Mouse (Mus musculus) ES-Bruce4 (cell line): ENCODE results near the gene Fndc10.

Source experiments
- CTCF ChIP-seq: IDR thresholded peaks from one replicate; pipeline ENCODE4 v1.8.1; 2011; ENCODE audit warnings: low read depth, low read length
- EP300 ChIP-seq: IDR thresholded peaks from 2 replicates; pipeline ENCODE4 v1.6.1; 2011; ENCODE audit warnings: low read depth, low read length; ENCODE audit not compliant: insufficient read depth

DNA sequence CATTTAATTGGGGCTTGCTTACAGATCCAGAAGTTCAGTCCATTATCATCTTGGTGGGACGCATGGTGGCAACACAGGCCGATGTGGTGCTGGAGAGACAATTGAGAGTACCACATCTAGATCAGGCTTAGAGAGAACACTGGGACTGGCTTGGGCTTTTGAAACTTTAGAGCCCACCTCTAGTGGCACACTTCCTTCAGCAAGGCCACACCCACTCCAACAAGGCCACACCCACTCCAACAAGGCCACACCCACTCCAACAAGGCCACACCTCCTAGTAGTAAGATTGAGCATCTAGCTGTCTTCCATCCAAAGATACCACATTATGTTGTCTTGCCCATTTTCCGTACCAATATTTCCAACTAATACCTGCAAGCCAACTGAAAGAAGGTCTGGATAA lies 1.7 kb upstream of the Fndc10 start:
- no peak for TF ChIP-seq CTCF
- no peak for TF ChIP-seq EP300
